Mouse (Mus musculus): ENCODE results near the gene Pom121l2. TPM values are rescaled to one million over a fixed set of nuclear protein-coding genes. Genes with fewer than 3 reads are reported as not detected.
"Not testable (repeated sequence)": the region's sequence is repeated elsewhere in the genome, so short reads cannot be mapped to it uniquely, and the experiment has no call there.

The Pom121l2 gene
- polyA plus RNA-seq, 1 experiment, result not detected

DNA sequence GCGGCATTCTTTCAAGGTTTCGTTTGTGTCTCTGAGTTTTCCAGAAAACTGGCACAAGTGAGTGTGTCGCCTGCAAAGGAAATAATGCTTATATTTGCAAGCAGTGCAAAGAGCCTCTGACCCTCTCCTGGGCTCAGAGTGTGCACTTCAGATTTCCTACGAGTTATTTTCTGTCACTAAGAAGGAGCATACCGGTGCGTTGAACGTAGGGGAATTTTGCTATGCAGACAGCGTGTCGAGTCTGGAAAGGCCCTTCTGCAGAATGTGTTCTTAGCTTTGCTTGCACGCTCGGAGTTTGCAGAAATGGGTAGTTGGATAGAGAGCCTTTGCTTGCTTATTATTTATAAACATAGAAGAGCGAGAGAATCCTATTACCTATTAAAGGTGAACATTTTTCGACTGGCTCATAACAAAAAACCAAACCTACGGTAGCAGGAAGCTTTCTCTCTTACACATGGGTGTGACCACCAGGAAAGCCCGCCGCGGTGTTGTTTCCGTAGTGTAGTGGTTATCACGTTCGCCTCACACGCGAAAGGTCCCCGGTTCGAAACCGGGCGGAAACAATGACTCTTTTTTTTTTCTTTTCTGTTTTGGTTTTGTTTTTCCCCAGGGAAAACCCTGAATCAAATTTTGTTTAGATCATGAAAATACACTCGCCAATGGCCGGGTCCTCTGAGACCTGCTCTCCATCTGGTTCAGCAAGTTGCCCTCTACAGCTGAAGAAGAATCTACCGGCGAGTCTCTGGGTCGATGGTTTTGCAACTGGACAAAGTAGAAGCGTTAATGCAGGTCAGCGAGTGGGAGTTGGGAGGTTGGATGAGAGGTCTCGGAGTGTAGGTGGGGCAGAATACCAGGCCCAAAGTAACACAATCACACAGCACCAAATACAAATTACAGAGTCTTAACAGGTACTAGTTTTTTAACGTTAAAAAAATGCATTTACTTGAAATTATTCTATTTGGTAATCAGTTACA is 45.4 kb downstream of the Pom121l2 start:
- no peak for TF ChIP-seq GATA1 (IDR thresholded peaks at IDR 0.05; ENCODE audit: low read length)

DNA sequence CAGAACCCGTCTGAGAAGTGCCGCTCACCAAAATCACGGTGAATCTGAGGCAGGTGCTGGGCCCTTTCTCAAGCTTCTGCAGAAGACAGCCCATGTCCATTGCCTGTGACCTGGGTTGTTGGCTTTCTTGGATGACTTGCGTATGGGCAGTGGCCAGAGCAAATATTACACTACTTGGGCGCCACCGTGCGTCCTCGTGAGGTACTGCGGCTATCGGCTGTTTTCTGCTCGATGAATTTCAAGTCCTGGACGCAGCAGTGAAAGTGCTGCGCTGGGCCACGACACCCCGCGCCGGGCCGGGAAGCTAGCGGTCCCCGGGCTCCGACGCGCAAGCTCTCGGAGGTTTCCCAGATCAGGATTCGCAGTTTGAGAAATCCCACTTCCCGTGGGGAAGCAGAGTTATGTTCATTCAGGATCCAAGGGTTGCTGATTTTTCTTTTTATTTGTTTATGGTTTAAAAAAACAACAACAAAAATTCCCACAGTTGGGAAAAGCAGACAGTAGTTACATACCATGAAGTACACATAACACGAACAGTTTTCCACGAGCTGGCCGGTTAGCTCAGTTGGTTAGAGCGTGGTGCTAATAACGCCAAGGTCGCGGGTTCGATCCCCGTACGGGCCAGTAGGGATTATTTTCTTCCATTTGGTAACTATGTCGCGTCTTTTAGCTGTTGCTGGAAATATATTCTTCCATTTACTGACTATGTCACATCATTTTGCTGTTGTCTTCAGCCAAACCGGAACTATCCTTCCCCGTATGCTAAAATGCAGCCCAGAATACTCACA is 47.9 kb downstream of the Pom121l2 start:
- no peak for TF ChIP-seq GATA1 (IDR thresholded peaks at IDR 0.05; ENCODE audit: low read length)

DNA sequence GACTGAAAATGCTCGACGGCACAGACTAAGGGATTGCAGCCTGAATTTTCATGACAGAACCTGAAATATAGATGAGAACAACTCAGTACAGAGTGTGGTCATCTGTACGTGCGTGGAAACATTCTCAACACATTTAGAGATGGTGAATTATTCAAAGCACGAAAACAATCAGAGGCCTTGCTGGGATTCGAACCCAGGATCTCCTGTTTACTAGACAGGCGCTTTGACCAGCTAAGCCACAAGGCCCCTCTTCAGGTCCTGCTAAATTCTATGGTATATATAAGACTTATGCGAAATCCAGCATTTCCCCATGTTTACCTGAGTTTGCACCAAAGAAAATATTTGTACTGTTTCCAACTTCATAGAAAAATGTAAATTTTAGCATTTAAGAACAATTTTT is 48.9 kb downstream of the Pom121l2 start:
- no peak for TF ChIP-seq GATA1 (IDR thresholded peaks at IDR 0.05; ENCODE audit: low read length)

DNA sequence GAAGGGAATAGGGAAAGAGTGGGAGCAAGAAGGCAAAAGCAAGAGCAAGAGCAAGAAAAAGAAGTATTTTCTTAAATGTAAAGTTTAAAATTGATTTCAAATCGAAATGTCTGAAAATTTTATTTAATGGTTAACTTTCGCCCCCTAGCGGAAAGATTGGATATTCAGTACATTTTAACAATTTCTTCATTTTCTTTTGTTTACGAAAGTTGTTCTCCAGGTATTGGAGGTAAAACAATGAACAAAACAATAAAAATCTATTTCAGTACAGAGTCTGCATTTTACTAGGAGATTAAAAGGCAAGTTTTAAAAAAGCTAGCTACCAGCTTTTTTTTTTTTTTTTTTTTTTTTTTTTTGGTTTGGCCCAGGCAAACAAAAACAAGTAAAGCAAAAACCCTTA is 49.5 kb downstream of the Pom121l2 start:
- TF ChIP-seq GATA1 (IDR thresholded peaks at IDR 0.05; ENCODE audit: low read length), result no peak

DNA sequence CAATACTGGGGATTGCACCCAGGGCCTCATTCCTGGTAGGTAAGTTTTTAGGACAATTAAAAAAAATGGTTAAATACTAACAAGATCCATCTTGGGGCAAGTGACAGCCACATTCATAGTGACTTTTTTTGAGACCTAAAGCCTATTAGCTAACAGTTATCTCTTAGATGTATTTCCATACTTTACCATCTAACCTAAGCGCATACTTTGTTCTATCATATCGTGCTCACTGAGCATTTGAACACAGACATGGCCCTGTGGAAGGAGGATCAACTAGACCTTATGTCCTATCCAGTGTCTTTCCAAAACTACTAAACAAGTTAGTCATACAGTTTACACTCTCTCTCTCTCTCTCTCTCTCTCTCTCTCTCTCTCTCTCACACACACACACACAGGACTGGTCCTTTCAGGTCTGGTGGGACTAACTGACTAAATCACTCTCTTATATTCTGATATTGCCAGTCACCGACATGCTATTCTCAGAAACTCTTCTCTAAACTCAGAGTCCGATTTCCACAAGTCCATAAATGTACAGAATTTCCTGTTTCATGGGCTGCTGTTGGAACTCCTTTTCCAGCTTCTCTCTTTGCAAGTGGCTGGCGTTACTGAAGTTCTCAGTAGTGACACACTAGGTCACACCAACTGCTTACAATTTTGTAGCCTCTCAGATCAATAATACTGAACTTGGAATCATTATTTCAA is 52.9 kb downstream of the Pom121l2 start:
- TF ChIP-seq GATA1 (IDR thresholded peaks at IDR 0.05; ENCODE audit: low read length), result no peak

DNA sequence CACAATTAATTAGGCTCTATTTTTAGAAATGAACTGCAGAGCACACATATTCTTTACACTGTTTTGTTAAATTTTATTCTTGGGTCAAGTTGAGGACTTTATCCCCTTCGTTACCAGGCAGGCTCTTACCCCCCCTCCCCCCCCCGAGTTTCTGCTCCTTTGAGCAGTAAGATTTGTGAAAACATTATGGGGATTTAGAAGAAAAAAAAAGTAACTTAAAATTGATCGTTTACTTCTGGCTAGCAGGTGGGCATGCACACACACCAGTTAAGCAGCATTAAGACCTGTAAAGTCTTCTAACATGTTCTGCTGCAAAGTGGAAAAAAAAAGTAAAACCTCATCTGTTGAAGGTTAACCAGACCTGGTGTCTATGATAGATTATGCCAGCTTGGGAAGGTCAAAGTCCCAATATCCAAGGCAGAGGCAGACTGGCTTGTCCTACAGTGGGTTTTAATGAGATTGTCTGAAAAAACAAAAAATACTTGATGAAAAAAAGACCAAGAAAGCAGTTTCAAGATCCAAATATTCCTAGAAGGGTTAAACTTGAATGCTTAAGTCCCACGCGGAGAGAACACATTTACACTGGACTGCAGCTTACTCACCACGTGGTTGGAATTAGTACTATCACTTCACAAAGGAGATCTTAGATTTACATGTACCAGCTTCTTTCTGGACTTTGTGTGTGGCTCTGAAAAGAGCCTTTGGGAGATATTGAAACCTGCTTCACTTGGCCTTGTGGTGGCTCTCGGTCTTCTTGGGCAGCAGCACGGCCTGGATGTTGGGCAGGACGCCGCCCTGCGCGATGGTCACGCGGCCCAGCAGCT is 53.7 kb downstream of the Pom121l2 start:
- no peak for TF ChIP-seq GATA1 (IDR thresholded peaks at IDR 0.05; ENCODE audit: low read length)

DNA sequence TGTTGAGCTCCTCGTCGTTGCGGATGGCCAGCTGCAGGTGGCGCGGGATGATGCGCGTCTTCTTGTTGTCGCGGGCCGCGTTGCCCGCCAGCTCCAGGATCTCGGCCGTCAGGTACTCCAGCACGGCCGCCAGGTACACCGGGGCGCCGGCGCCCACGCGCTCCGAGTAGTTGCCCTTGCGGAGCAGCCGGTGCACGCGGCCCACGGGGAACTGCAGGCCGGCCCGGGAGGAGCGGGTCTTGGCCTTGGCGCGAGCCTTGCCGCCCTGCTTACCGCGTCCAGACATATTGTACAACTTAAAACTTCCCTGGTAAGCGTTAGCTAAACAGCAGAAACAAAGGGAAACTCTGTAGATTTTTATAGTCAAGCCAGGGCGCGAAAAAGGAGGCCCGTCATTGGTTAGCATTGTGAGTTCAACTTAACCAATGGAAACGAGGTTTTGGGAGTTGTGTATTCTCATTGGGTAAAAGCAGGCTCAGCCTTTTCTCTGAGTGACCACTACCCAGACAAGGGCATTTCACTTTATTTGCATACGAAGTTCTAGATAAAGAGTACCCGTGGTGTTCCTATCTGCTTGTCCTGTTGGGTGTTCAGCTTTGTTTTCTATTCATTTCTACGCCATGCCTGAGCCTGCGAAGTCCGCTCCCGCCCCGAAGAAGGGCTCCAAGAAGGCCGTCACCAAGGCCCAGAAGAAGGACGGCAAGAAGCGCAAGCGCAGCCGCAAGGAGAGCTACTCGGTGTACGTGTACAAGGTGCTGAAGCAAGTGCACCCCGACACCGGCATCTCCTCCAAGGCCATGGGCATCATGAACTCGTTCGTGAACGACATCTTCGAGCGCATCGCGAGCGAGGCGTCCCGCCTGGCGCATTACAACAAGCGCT is 54.5 kb downstream of the Pom121l2 start, which contains the start of the genes Hist1h2ah and Hist1h2bk:
Gene Hist1h2ah, minus strand, starts transcription at position 302 of the 882 bp plus-strand sequence.
Gene Hist1h2bk, plus strand, starts transcription at position 604 of the 882 bp plus-strand sequence.
- not testable (repeated sequence) for TF ChIP-seq GATA1 (IDR thresholded peaks at IDR 0.05; ENCODE audit: low read length)

DNA sequence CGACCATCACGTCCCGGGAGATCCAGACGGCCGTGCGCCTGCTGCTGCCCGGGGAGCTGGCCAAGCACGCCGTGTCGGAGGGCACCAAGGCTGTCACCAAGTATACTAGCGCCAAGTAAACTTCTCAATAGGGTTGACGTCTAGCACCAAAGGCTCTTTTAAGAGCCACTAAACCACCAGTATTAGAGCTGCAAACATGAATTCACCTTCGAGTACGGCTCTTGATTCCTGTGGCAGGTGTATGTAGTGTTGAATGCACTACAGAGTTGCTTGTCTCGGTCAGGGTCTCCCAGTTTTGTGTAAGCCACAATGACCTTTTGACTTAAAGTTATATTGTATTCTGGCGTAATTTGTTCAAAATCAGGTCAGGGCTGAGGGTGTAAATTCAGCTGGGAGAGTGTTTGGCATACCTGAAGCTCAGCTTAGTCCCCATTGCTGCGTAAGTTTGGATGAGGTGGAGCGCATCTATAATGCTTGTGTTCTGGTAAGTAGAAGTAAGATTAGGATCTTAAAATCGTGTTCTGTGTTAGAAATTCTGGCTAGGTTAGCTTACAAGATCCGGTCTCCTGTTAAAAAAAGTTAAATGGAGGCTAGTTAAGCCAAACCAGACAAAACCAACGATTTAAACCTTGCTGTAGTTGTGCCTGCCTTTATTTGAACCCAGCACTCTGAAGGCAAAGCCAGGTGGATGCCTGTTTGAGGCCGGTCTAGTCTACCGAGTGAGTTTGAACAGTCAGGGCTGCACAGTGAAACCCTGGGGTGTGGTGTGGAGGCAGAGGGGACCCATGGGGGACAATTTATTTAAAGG is 55.4 kb downstream of the Pom121l2 start:
- no peak for TF ChIP-seq GATA1 (IDR thresholded peaks at IDR 0.05; ENCODE audit: low read length)

DNA sequence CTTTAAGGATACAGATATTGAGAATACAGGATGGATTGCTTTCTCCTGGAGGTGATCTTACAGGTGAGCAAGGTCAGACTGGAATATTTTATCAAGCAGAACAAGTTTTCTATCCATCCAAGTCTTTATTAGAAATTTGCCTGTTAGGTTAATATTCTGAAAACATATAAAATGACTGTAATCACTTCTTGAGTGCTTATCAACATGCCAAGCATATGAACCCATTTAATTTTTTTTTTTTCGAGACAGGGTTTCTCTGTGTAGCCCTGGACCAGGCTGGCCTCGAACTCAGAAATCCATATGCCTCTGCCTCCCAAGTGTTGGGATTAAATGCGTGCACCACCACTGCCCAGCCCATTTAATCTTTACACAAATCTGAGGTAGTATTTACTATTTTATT is 56.0 kb downstream of the Pom121l2 start:
- no peak for TF ChIP-seq GATA1 (IDR thresholded peaks at IDR 0.05; ENCODE audit: low read length)

DNA sequence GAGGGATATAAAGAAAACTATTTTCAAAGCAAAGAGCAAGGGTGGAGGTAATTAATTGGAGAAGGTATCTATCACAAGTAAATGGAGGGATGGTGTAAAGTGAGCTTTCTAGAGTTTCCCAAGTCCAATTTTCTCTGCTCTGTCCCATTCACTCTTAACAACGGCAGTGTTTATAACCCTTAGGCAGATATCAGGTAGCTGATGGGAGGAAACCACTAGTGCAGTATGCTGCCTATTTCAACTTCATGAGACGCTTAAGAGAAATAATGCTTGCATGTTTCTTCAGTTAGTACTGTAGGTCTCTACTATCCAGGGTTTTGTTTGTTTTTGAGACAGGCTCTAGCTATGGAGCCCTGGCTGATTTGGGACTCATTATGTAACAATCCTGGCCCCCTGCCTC is 56.4 kb downstream of the Pom121l2 start:
- no peak for TF ChIP-seq GATA1 (IDR thresholded peaks at IDR 0.05; ENCODE audit: low read length)

Other genes starting within 250 kb of the Pom121l2 start
- 1.9 and 2.4 TPM in 2 replicates for gene Hist1h4j, start 246.1 kb upstream of the Pom121l2 start, polyA plus RNA-seq (2012)
- gene Hist1h4k, start 230.7 kb upstream of the Pom121l2 start, polyA plus RNA-seq (2012), result 22.6 and 25.4 TPM in 2 replicates
- 69.0 and 85.5 TPM in 2 replicates for gene Hist1h2ak, start 227.4 kb upstream of the Pom121l2 start, polyA plus RNA-seq (2012)
- gene Hist1h2bn, start 227.1 kb upstream of the Pom121l2 start, polyA plus RNA-seq (2012), result 1.4 and 1.7 TPM in 2 replicates
- 3.3 and 4.5 TPM in 2 replicates for gene Hist1h1b, start 200.6 kb upstream of the Pom121l2 start, polyA plus RNA-seq (2012)
- 36.7 and 37.8 TPM in 2 replicates for gene Hist1h3i, start 197.8 kb upstream of the Pom121l2 start, polyA plus RNA-seq (2012)
- 16.6 and 26.9 TPM in 2 replicates for gene Hist1h2an, start 194.0 kb upstream of the Pom121l2 start, polyA plus RNA-seq (2012)
- gene Hist1h2bp, start 193.7 kb upstream of the Pom121l2 start, polyA plus RNA-seq (2012), result 5.5 and 8.7 TPM in 2 replicates
- 14.0 and 15.0 TPM in 2 replicates for gene Hist1h2bq, start 171.0 kb upstream of the Pom121l2 start, polyA plus RNA-seq (2012)
- gene Hist1h2ao, start 170.7 kb upstream of the Pom121l2 start, polyA plus RNA-seq (2012), result 4,601 and 5,007 TPM in 2 replicates
- gene Hist1h4m, start 169.4 kb upstream of the Pom121l2 start, polyA plus RNA-seq (2012), result 6.1 and 9.7 TPM in 2 replicates
- 16.6 and 26.1 TPM in 2 replicates for gene Hist1h4n, start 149.0 kb upstream of the Pom121l2 start, polyA plus RNA-seq (2012)
- gene Hist1h2ap, start 147.7 kb upstream of the Pom121l2 start, polyA plus RNA-seq (2012), result 9,534 and 19,469 TPM in 2 replicates
- gene Hist1h2br, start 147.5 kb upstream of the Pom121l2 start, polyA plus RNA-seq (2012), result 13.3 and 14.2 TPM in 2 replicates
- 0.03 and 0.06 TPM in 2 replicates for gene Zfp184, start 36.1 kb upstream of the Pom121l2 start, polyA plus RNA-seq (2012)
- gene Prss16, start 28.5 kb downstream of the Pom121l2 start, polyA plus RNA-seq (2012), result 0.49 and 0.73 TPM in 2 replicates
- gene Hist1h2ah, start 54.4 kb downstream of the Pom121l2 start, polyA plus RNA-seq (2012), result 3,459 and 5,297 TPM in 2 replicates
- 15.3 and 22.3 TPM in 2 replicates for gene Hist1h2bk, start 54.7 kb downstream of the Pom121l2 start, polyA plus RNA-seq (2012)
- 14.0 and 14.4 TPM in 2 replicates for gene Hist1h4i, start 60.2 kb downstream of the Pom121l2 start, polyA plus RNA-seq (2012)
- gene Hist1h2ag, start 61.8 kb downstream of the Pom121l2 start, polyA plus RNA-seq (2012), result 29.1 and 41.5 TPM in 2 replicates
- gene Hist1h2bj, start 62.0 kb downstream of the Pom121l2 start, polyA plus RNA-seq (2012), result 16.2 and 22.5 TPM in 2 replicates
- not detected in 2 replicates for gene Vmn1r188, start 103.2 kb downstream of the Pom121l2 start, polyA plus RNA-seq (2012)
- not detected in 2 replicates for gene Vmn1r189, start 124.6 kb downstream of the Pom121l2 start, polyA plus RNA-seq (2012)
- not detected in 2 replicates for gene Vmn1r191, start 202.8 kb downstream of the Pom121l2 start, polyA plus RNA-seq (2012)
- not detected in 2 replicates for gene Vmn1r192, start 209.9 kb downstream of the Pom121l2 start, polyA plus RNA-seq (2012)
- gene Vmn1r193, start 242.0 kb downstream of the Pom121l2 start, polyA plus RNA-seq (2012), result not detected in 2 replicates